Mouse (Mus musculus) heart, embryonic 14.5 days (tissue): Measurements from ENCODE around the gene Catsper1. TPM values are rescaled to one million over a fixed set of nuclear protein-coding genes. Genes with fewer than 3 reads are reported as not detected.

Experiments used
- ATAC-seq: fragments of 200-750 bp; cut with Nextera tagmentation; 2 replicates; pipeline ENCODE4 v1.8.0; 2017; ENCODE audit warnings: low read depth, moderate TSS enrichment; ENCODE audit not compliant: insufficient number of reproducible peaks, insufficient read depth, low FRiP score
- H3K27ac ChIP-seq, 2 experiments: fragments of 200-500 bp in 1 of 2; fragments of 300-500 bp in 1 of 2; sonication (generic) in 1 of 2; replicated peaks in 1 of 2; 2 replicates each; pipeline ENCODE4 v1.5.1; 2012 to 2014; ENCODE audit warnings: low read depth in 2 of 2, low read length in 2 of 2, control low read depth in 1 of 2, mild to moderate bottlenecking in 1 of 2, mixed read lengths in 1 of 2; ENCODE audit not compliant: control insufficient read depth in 1 of 2, insufficient read depth in 1 of 2
- H3K27me3 ChIP-seq: fragments of 300-500 bp; sonication (generic); 2 replicates; pipeline ENCODE4 v1.6.1; 2014; ENCODE audit warnings: mild to moderate bottlenecking, low read length, control low read depth; ENCODE audit not compliant: control insufficient read depth, insufficient read depth
- H3K36me3 ChIP-seq: fragments of 300-500 bp; sonication (generic); 2 replicates; pipeline ENCODE4 v1.6.1; 2014; ENCODE audit warnings: mild to moderate bottlenecking, control low read depth, low read length, mixed read lengths; ENCODE audit not compliant: control insufficient read depth, insufficient read depth
- H3K4me1 ChIP-seq, 2 experiments: fragments of 200-500 bp in 1 of 2; fragments of 300-500 bp in 1 of 2; sonication (generic) in 1 of 2; 2 replicates each; pipeline ENCODE4 v1.6.1; 2012 to 2014; ENCODE audit warnings: low read length in 2 of 2, control low read depth in 1 of 2, mixed read lengths in 1 of 2; ENCODE audit not compliant: control insufficient read depth in 2 of 2, insufficient read depth in 2 of 2
- H3K4me2 ChIP-seq: fragments of 300-500 bp; sonication (generic); 2 replicates; pipeline ENCODE4 v1.6.1; 2014; ENCODE audit warnings: mild to moderate bottlenecking, low read length
- H3K4me3 ChIP-seq, 2 experiments: fragments of 200-500 bp in 1 of 2; fragments of 300-500 bp in 1 of 2; sonication (generic) in 1 of 2; 2 replicates each; pipeline ENCODE4 v1.5.1; 2012 to 2014; ENCODE audit warnings: low read length in 2 of 2, mild to moderate bottlenecking in 2 of 2, control low read depth in 1 of 2, low read depth in 1 of 2, moderate library complexity in 1 of 2; ENCODE audit not compliant: control insufficient read depth in 1 of 2, insufficient read depth in 1 of 2
- H3K9ac ChIP-seq: fragments of 300-500 bp; sonication (generic); 2 replicates; pipeline ENCODE4 v1.6.1; 2014; ENCODE audit warnings: mild to moderate bottlenecking, low read length
- H3K9me3 ChIP-seq: fragments of 300-500 bp; sonication (generic); 2 replicates; pipeline ENCODE4 v1.6.1; 2016; ENCODE audit warnings: low read length, control low read depth; ENCODE audit not compliant: control insufficient read depth
- WGBS: fragments of 180-500 bp; shearing (Covaris S2); extraction: QIAGEN DNeasy Blood & Tissue Kit; methylation state at CpG from one replicate; pipeline ENCODE4 v1.1.7; 2014; 5-methylcytosine and 5-hydroxymethylcytosine counted together
- polyA plus RNA-seq: library from polyadenylated mRNA; unstranded; fragments of >200 nt; fragmentation: Nextera tagmentation; extraction: Ambion mirVana; gene quantifications from 2 replicates; pipeline ENCODE4 v1.2.1, GENCODE M21; 2014

Gene Catsper1
- not detected in 2 replicates for polyA plus RNA-seq

DNA sequence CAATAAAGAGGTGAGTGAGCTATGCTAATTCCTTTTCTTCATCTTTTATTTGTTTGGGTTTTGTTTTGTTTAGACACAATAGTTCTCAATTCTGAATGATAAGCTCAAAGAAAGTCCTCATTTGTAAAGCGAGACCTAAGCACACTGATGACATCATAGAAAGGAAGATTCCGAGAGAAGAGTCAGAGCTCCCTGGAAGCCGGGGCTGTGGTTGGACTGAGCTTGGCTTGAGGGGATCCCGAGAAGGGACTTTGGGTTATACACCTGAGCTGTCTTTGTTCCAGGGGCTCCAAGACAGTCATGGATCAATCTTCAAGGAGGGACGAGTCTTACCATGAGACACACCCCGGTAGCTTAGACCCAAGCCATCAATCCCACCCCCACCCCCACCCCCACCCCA is at the start of gene Catsper1:
Gene Catsper1, plus strand, starts transcription at position 301 of the 400 bp plus-strand sequence.
- Histone ChIP-seq H3K4me3 (no peak within 1 kb of the TSS), H3K27me3 (no peaks in the 10 kb centered on the region), H3K4me2 (no peak within 1 kb of the TSS), H3K36me3 (no peaks in the 10 kb centered on the region), H3K9me3 (no peaks in the 10 kb centered on the region), H3K4me1 (peaks cover 6 to 7% of the 10 kb centered on the region in 2 experiments; a peak in 3 of 4 replicates), H3K27ac (peak within 1 kb of the TSS; percentile 40 to 52; a peak in 3 of 4 replicates), H3K9ac (no peak within 1 kb of the TSS)
- 90% methylated on average over 6 of the region's 6 CpGs for WGBS
- ATAC-seq: no peak

DNA sequence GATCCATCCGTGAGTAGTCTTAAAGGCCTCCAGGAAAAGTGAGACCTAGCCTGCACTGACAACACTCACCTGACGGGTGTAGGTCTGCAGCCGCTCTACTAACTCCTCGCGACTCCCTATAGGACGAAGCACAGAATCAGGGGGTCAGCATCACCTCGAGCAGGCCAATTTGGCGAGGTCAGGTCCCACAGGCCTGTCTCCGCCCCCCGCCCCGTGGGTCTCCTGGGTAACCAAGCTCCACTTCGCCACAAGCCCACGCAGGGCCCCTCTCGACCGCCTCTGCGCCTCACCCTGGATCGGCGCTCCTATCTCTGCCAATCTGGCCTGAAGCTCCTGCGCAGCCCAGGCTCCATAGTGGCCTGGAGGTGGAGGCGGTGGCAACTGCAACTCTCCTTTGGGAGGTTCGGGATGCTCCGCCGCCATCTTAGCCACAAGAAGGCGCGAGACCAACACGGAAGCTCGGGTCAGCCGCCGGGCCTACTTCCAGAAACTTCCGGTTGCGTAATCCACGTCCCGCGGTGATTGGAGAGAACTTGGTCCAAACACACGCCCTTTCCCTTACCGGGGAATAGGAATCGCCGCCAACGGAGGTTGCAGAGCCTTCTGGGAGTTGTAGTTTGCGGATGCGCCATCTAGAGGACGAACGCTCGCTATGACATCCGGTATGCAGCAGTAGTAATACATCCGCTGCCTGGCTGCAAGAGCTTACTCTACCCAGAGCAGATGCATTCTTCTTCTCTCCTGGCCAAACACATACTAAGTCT is 40.4 kb upstream of the Catsper1 start, which contains the start of gene Sf3b2:
Gene Sf3b2, minus strand, starts transcription at position 484 of the 764 bp plus-strand sequence.
- WGBS: under 1% methylated on average over 46 of the region's 46 CpGs
- ATAC-seq: peak; percentile 92

DNA sequence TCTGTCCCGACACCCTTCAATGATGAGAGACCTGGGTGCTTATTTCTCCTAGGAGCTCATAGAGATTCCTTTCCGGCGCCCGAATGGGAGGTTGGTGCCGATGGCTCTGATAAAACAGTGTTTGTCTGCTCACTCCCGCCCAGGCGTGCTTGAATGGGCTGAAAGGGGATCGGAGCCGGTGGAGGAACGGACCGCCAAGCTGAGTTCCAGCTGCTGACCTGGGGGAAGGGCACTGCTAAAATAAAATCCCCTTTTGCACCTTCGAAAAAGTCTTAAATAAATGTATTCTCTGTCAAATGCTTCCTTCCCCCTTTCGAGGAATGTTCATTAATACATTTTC is 39.8 kb upstream of the Catsper1 start:
- no peak; the same call in 1 of the 2 replicates for ATAC-seq
- H3K9ac ChIP-seq: peak overlapping the region; percentile 76
- WGBS: 6% methylated on average over 13 of the region's 13 CpGs
- H3K4me1 ChIP-seq: peaks cover 12 to 29% of the 10 kb centered on the region in 2 experiments
- peak overlapping the region; percentile 64 to 97 for H3K4me3 ChIP-seq
- H3K27ac ChIP-seq: peak overlapping the region; percentile 82 to 90
- no peaks in the 10 kb centered on the region for H3K27me3 ChIP-seq
- H3K4me2 ChIP-seq: peak overlapping the region; percentile 81
- H3K36me3 ChIP-seq: peaks cover 35% of the 10 kb centered on the region
- no peaks in the 10 kb centered on the region for H3K9me3 ChIP-seq

More for the DNA sequence above, 40.4 kb upstream of the Catsper1 start, which contains the start of gene Sf3b2:
- Histone ChIP-seq H3K9ac (peak within 1 kb of the TSS; percentile 90), H3K36me3 (peaks cover 40% of the 10 kb centered on the region), H3K4me1 (peaks cover 12 to 29% of the 10 kb centered on the region in 2 experiments), H3K9me3 (no peaks in the 10 kb centered on the region), H3K4me2 (peak within 1 kb of the TSS; percentile 81), H3K27me3 (no peaks in the 10 kb centered on the region), H3K27ac (peak within 1 kb of the TSS; percentile 82 to 90), H3K4me3 (peak within 1 kb of the TSS; percentile 83 to 97)

DNA sequence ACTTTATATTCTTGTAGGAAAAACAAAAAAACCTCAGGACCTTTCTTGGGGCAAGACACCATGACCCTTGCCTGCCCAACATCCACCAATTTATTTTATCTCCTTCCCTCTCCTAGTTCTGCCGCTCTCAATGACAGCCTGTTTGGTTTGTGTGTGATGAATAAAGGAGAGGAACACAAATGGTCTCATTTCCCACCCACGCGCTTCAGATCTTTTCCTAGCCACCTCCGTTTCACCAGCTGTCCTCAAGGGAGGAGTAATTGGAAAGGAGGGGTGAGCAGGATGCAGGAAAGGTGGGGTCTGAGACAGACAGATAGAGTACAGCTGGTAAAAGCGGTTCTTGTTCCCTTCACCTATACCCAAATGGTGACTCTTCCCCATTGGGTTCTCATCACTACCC is 38.9 kb upstream of the Catsper1 start:
- 51% methylated on average over 5 of the region's 5 CpGs for WGBS
- Histone ChIP-seq H3K4me2 (no peak overlapping the region), H3K4me1 (peaks cover 12 to 29% of the 10 kb centered on the region in 2 experiments), H3K4me3 (no peak overlapping the region), H3K9ac (0 out of 2 replicates have a peak overlapping the region, but pooled peaks have one; percentile 76), H3K27ac (no peak overlapping the region), H3K27me3 (no peaks in the 10 kb centered on the region), H3K9me3 (no peaks in the 10 kb centered on the region), H3K36me3 (peaks cover 26% of the 10 kb centered on the region)
- no peak for ATAC-seq

DNA sequence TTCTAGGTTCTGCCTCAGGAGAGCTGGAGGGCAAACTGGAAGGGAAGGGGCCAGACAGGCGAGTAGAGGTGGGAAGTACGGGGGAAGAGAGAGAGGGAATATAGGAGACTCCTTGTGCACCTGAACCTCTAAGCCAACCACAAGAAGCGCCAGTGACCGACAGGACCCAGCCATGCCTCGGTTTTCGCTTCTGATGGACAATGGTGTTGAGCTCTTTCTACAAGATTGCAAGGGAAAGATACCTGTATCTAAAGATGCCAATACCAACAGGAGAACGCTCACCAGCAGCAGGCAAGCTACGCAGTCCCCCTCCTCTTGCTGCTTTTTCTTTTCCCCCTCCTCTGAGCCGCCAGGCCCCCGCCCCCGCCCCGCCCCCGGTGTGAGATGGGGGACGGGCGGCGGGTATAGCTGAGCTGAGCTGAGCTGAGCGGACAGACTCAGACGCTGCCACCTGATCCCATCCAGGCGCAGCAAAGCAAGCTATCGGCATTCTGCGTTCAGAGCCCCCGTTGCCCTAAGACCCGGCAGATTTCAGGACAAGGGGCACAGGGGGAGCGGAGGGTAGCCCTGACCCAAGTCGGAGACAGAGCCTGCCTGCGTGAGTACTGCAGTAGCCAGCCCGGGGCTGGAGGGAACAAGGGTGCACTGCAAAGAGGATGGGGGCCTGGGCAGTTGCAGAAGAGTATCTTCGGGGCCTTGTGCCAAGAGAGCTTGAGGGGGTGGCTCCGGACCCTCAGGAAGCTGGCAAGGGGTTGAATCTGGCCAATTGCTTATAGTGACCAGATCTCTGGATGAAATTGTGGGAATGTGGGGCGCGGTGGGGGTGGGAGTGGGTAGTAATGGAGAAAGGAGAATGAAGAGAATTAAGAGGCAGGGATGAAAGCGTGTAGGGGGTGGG is 37.4 kb upstream of the Catsper1 start, which contains the start of gene Gal3st3:
Gene Gal3st3, plus strand, starts transcription at position 429 of the 898 bp plus-strand sequence.
- Histone ChIP-seq H3K4me2 (peak within 1 kb of the TSS; percentile 88), H3K9me3 (no peaks in the 10 kb centered on the region), H3K27me3 (no peaks in the 10 kb centered on the region), H3K9ac (peak within 1 kb of the TSS; percentile 75), H3K4me3 (peak within 1 kb of the TSS; percentile 48 to 49), H3K36me3 (peaks cover 11% of the 10 kb centered on the region), H3K4me1 (peaks cover 12 to 29% of the 10 kb centered on the region in 2 experiments), H3K27ac (peak within 1 kb of the TSS; percentile 21 to 64; a peak in 3 of 4 replicates)
- ATAC-seq: no peak
- 7% methylated on average over 32 of the region's 32 CpGs for WGBS

DNA sequence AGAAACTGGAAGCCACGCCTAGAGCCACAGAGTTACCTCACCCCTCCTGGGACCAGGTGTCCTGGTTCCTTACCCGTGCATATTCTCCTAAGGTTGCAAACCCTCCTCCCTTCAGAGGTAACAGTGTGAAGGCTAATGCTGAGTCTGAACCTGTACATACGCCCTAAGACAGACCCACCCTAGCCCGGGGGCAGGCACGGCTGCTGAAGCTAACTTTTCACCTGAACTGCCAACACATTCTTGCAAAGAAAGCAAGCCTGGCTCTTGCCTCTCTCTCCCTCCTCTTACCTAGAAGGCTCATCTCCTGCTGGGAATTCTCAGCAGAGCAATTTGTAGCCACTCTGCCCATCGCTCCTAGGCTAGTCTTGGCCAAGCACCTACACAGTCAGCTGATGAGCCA is 35.0 kb upstream of the Catsper1 start:
- Histone ChIP-seq H3K4me3 (no peak overlapping the region), H3K4me2 (no peak overlapping the region), H3K36me3 (no peaks in the 10 kb centered on the region), H3K27ac (no peak overlapping the region), H3K4me1 (peaks cover 12 to 18% of the 10 kb centered on the region in 2 experiments), H3K9me3 (no peaks in the 10 kb centered on the region), H3K9ac (no peak overlapping the region), H3K27me3 (no peaks in the 10 kb centered on the region)
- WGBS: 82% methylated on average over 6 of the region's 6 CpGs
- ATAC-seq: no peak

DNA sequence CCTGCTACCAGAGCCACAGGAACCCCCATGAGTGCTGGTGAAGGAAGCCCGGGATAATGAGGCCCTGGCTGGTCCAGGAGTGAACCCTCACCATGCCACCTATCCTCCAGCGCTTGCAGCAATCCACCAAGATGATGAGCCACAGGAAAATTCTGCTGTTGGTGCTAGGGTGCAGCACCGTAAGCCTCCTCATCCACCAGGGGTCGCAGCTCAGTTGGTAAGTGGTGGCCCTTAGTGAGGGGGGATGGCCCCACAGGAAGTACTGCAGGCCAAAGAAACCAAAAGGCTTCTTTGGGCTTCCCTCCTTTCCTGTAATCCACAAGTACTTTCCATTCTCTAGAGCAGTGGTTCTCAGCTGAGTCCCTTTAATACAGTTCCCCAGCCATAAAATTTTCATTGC is 33.1 kb upstream of the Catsper1 start:
- no peak overlapping the region for H3K4me2 ChIP-seq
- no peak overlapping the region for H3K9ac ChIP-seq
- peaks cover 7% of the 10 kb centered on the region; the same call in 1 of the 2 replicates for H3K27me3 ChIP-seq
- WGBS: 10% methylated on average over 4 of the region's 4 CpGs
- H3K27ac ChIP-seq: no peak overlapping the region
- peaks cover 13 to 14% of the 10 kb centered on the region in 2 experiments for H3K4me1 ChIP-seq
- no peak for ATAC-seq
- H3K4me3 ChIP-seq: no peak overlapping the region
- no peaks in the 10 kb centered on the region for H3K36me3 ChIP-seq
- H3K9me3 ChIP-seq: no peaks in the 10 kb centered on the region
